Mouse (Mus musculus) spleen, adult 18-20 months (tissue): ENCODE measurements around the gene Pde10a.

Experiments
- DNase-seq, 2 experiments: peaks; one replicate each; pipeline ENCODE4 v3.0.0; 2022; ENCODE audit warnings: mixed read lengths in 2 of 2

The Pde10a gene

GRCm38 (mm10) chr17:8802161-8802888 is 277.2 kb downstream of the Pde10a start:
- peak in 1 of 2 experiments; percentile 14 for DNase-seq

GRCm38 (mm10) chr17:8802889-8803799 is 278.0 kb downstream of the Pde10a start:
- no peak for DNase-seq

- no peak for DNase-seq
Measured at GRCm38 (mm10) chr17:8807345-8807744, 282.2 kb downstream of the Pde10a start.

- no peak for DNase-seq
Measured at GRCm38 (mm10) chr17:8809771-8810170, 284.6 kb downstream of the Pde10a start.

GRCm38 (mm10) chr17:8810201-8810600 is 285.0 kb downstream of the Pde10a start:
- no peak for DNase-seq

GRCm38 (mm10) chr17:8812228-8812865 is 287.2 kb downstream of the Pde10a start:
- DNase-seq = no peak

- no peak for DNase-seq
Measured at GRCm38 (mm10) chr17:8813773-8814491, 288.8 kb downstream of the Pde10a start.

GRCm38 (mm10) chr17:8815376-8815775 is 290.2 kb downstream of the Pde10a start:
- DNase-seq = no peak

- no peak for DNase-seq
Measured at GRCm38 (mm10) chr17:8815864-8816263, 290.7 kb downstream of the Pde10a start.

GRCm38 (mm10) chr17:8818675-8819074 is 293.5 kb downstream of the Pde10a start:
- no peak for DNase-seq

- DNase-seq = no peak
Measured at GRCm38 (mm10) chr17:8823548-8823947, 298.4 kb downstream of the Pde10a start.

- DNase-seq = no peak
Measured at GRCm38 (mm10) chr17:8827204-8827603, 302.0 kb downstream of the Pde10a start.

GRCm38 (mm10) chr17:8831001-8831400 is 305.8 kb downstream of the Pde10a start:
- DNase-seq = no peak

GRCm38 (mm10) chr17:8836292-8836691 is 311.1 kb downstream of the Pde10a start:
- DNase-seq = no peak

GRCm38 (mm10) chr17:8838252-8838651 is 313.1 kb downstream of the Pde10a start:
- DNase-seq = no peak

- no peak for DNase-seq
Measured at GRCm38 (mm10) chr17:8839237-8840011, 314.3 kb downstream of the Pde10a start.

GRCm38 (mm10) chr17:8841094-8841493 is 315.9 kb downstream of the Pde10a start:
- no peak for DNase-seq

- no peak for DNase-seq
Measured at GRCm38 (mm10) chr17:8841897-8842540, 316.8 kb downstream of the Pde10a start.

- DNase-seq = no peak
Measured at GRCm38 (mm10) chr17:8842662-8843061, 317.5 kb downstream of the Pde10a start.

GRCm38 (mm10) chr17:8843941-8844340 is 318.8 kb downstream of the Pde10a start:
- DNase-seq = no peak

- DNase-seq = peak in 1 of 2 experiments; percentile 11
Measured at GRCm38 (mm10) chr17:8846506-8846905, 321.3 kb downstream of the Pde10a start.
